Mouse (Mus musculus): Measurements from ENCODE around the gene 1810046K07Rik.
A peak's percentile ranks its signal among the peaks of the same experiment; 100 is the strongest.

1810046K07Rik gene

DNA sequence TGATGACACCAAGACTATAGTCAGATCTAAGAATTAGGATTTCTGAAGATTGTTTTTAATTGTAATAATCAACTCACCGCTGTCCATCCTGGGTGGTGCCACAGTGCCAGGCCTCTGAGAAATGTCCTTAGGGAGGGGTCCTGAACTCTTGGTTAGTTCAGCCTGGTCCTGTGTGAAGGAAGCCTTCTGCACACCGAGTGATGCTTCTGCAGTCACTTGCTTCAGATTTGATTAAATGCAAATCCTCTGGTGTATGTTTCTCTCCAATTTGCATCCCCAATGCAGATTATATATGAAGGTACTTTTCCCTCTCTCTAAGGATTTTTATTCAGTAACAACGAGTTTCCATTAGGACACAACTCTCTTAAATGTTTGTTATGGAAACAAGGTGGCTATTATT, at the start of gene 1810046K07Rik:
Gene 1810046K07Rik, minus strand, starts transcription at position 187 of the 400 bp plus-strand sequence.
- DNase-seq (ENCODE audit: low read depth in 2 of 2, low spot score in 2 of 2): no peak

DNA sequence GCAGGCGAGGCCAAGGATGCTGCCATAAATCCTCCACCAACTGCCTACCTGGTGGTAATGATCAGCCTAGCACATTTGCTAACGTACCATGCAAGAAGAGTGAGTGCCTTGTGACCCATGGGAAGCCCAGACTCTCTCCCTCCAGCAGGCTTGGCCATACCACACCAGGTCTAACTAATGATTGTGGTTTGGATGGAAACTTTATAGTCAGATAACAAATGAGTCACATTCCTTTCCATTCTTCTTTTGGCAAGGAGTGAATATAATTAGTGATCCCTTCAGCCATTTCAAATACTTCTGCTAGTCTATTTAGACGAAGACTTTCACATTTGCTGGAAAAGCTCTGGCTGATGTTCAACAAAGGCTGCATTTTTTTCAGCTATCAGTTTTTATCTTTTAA, 40.8 kb upstream of the 1810046K07Rik start:
- DNase-seq (ENCODE audit: low read depth in 2 of 2, low spot score in 2 of 2): no peak

DNA sequence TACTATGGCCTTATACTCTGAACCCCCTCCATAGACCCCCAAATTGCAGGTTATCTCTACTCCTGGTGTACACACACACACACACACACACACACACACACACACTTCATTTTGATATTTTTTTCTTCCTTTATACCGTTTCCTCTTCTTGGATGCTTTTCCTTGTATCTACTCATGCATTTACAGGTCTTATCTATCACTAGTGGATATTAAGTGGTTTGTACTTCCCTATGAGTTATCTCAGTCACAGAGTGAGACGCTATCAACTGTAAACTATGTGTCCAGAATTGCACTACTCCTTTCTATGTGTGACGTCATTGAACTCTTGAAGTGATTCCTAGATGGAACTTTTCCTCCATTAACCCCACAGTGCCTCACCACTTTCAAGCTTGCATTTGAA, 38.4 kb upstream of the 1810046K07Rik start:
- no peak for DNase-seq (ENCODE audit: low read depth in 2 of 2, low spot score in 2 of 2)

DNA sequence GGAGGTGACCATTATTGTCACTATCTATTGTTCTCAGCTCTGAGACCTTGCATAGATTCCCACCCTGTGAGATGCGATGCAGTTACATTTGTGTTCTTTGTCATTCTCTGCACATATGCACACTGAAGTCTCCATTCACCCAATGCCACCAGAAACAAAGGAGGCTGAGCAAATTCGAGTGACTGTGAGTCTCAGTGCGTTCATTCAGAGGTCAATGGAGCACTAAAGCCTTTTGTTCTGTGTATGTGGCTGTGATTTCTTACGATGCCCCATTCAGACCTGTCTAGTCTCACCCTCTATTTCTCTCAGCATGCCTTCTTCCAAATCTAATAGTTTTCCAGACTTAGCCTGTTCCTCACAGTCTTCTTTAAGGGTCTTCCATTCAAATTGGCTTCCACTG, 35.3 kb upstream of the 1810046K07Rik start:
- DNase-seq (ENCODE audit: low read depth in 2 of 2, low spot score in 2 of 2): no peak

DNA sequence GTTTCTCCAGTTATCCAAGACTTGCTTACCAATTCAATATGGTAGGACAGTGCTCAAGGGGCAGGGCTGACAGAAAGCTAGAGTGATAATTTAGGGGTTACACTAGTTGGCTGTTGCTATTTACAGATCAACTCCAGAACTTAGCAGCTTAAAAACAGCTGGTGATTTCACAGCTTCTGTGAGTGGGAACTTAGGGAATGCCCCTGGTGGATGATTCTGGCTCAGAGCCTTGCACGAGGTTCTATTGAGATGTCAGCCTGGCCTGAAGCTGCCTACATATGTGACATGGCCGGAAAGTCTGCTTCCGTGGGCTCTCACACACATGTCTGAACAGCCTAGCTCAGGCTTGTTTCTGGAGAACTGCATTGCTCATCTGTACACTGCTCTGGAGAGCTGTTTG, 24.8 kb upstream of the 1810046K07Rik start:
- DNase-seq (ENCODE audit: low read depth in 2 of 2, low spot score in 2 of 2): no peak

DNA sequence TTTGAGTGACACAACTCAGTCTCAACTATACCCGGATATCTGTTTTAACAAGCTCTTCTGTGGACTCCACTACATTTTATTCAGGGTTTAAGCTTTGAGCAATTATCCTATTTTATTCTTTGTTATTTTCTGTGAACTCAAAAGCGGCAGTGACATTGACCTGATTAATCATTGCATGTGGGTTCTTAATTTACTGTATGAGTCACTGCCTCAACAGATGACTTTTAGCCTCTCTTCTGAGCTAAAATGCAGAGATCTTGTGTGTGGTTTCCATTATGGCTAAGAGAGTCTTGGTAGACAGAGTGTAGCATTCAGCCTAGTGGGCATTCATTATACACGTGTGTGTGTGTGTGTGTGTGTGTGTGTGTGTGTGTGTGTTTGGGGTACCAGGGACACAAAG, 24.2 kb upstream of the 1810046K07Rik start:
- DNase-seq (ENCODE audit: low read depth in 2 of 2, low spot score in 2 of 2): no peak

DNA sequence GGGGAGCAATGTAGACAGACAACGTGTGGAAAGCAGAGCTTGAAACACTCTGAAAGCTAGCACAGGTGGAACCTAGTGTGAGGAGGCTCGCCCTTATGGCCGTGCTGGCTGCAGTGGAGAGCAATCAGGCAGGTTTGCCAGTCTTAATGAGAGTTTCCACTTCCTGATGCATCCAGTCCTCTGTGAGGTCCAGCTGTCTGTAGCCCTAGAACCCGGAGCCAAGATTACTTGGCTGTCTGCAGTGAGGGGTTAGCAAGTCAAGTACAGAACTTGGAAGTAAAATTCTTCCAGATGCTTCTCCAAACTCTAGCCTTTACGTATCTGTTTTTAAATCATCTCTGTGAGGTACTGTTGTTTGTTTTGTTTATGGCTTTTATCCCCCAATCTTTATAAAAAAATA, 20.7 kb upstream of the 1810046K07Rik start:
- no peak for DNase-seq (ENCODE audit: low read depth in 2 of 2, low spot score in 2 of 2)

DNA sequence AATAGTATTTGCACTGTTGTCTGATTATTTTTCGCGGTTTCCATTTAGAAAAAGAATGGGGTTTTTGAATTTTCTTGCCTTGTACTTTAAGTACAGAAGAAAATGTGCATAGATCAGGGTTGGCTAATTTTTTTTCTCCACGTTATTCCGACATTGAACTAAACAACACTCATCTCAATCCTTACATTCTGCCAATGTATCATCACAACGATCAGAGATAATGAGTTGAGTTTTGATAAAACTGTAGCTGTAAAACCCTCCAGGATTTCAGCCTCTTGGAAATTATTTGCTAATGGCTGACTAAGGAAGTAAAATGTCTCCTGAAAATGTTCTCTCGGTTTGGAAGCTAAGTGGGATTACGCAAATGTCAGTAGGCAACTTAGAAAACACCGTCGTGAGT, 17.1 kb upstream of the 1810046K07Rik start:
- DNase-seq (ENCODE audit: low read depth in 2 of 2, low spot score in 2 of 2): no peak

DNA sequence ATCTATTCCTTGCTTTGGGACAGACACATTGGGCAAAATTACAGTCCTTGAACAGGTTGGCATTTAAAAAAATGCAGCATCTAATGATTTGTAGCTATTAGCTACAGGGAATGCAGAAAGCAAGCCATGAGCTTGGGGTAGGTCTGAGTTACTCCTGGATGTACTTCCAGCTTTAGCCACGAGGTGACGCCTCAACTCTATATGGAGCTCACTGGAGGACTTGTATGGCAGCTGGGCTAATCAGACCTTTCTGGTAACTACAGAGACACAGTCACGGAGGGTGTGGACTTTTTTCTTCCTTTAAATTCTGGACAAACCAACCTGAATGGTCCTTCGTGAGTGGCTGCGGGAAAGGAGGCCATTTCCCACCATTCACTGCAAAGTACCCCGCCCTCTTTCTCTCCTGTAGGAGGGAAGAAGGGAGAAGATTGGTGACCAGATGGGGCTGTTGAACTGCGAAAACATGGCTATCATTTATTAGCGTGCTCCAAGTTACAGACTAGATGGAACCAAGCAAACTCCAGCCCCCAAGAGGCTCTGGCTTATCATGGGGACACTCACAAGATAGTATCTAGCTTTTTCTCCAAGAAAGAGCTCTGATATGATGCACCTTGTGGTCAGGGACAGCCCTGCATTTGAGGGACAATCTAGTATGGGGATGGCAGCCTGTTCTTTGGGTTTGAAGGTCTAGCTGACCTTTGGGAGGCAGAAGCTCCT, 6.7 kb upstream of the 1810046K07Rik start:
- peak; percentile 6 to 39 for DNase-seq (ENCODE audit: low read depth in 2 of 2, low spot score in 2 of 2)

DNA sequence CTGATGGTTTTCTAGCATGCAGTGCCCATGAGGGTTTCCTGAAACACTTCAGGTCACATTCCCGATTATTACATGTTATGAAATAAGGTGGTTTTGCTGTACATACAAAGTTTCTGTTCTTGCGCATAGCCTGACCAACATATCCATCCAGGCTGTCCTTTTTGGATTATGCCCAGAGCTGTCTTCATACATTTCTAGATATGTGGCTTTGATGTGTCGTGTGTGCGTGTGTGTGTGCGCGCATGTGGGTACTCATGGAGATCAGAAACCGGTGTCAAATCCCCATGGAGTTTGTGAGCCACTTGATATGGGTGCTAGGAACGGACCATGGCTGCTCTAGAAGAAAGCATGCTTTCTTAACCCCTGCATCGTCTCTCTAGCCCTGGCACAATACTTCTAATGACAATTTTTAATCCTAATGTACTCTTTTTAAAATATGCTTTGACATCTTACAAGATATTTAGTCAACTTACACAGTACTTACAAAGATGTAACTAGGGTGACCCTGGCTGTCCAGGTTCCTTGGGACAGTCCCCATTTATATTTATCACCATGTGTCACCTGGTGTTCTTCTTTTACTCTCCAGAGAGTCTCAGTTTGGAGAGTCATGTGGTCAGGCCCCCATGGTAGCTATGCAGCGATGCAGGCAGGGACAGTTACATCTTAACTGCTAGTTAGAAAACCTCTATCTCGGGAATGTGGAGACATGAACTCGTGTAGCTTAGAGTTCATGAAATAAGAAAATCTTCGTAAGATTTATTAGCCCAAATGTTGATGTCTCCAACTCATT, 2.9 kb upstream of the 1810046K07Rik start:
- DNase-seq (ENCODE audit: low read depth in 2 of 2, low spot score in 2 of 2): no peak

DNA sequence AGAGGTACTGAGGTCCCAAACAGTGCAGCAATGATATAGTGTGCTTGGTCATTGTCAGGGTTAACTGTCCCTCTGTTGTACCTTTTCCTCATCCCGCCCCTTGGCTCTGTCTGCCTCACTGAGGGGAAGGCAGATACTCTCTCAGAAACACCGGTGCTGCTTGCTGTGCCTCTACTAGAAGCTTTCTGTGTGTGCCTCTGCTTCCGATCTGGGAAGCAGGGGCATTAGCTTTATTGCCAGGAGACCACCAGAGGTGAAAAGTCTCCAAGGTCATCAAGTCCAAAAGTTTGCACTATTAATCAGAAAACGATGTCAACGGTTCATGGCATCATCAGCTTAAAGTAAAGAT, 1.2 kb downstream of the 1810046K07Rik start:
- DNase-seq (ENCODE audit: low read depth in 2 of 2, low spot score in 2 of 2): no peak

DNA sequence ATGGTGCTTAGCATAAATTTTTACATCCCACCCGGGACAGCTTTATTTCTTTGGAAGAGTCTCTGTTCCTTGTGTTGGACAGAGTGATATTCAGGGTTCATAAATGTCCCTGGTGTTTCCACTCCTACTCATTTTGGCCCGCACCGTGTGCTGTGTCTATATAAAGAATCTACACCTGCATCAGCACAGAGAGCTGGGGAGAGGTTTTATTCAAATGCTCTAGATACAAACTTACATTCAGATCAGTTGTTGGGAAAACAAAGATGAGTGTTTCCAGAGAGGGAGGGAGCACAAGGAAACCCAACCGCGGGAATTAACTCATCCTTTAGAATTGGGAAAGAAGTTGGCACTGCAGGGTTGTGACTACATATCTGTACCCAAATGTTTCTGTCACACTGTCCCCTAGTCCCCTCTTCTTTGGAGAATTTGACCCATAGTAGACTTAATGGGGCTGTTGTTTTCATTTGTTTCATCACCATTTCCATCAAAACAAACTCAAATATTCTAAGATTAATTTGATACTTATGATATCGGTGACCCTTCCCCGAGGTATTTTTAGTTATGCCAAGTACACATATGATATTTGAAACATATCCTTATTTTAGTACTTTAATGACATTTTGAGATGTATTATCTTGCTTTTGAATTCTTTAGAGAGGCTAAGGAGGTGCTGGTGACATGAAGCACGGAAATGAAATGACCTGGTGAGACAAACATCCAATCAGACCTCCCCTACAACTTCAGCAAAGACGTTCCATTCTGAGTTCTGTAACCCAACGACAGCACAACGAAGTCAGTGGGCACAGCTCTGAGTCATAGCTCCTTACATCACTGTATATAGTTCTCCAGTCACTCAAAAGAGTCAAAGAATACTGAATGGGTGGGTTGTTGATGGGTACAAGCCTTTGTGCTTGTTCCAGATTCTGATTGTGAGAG, 1.8 kb downstream of the 1810046K07Rik start:
- DNase-seq (ENCODE audit: low read depth in 2 of 2, low spot score in 2 of 2): no peak

DNA sequence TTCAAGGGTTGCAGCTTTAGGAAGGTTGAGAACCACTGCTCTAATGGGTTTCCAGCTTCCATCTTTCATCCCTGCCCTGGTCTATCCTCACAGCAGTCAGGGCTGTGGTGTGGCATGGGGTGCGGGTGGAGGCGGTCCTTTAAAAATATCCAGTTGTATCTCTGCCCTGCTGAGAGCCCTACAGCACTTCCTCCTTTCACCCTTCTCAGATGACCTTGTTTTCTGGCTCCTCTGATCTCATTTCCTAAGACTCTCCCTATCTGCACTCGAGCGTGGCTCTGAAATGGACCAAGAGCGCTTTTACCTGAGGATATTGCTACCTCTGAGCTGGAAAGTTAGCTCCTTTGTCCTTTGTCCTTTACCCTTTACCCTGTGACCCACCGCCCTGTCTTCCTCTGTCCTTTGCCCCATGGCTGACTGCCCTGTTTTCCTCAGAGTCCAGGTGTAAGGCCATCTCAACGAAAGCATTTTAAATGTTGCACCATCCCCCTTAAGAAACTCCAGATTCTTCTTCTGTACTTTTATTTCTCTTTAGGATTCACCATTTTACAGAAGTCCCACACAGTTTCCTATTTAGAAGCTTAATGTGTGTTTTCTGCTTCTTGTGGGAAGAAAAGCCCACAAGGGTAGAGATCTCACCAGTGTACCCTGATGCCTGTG, 4.2 kb downstream of the 1810046K07Rik start:
- no peak for DNase-seq (ENCODE audit: low read depth in 2 of 2, low spot score in 2 of 2)

DNA sequence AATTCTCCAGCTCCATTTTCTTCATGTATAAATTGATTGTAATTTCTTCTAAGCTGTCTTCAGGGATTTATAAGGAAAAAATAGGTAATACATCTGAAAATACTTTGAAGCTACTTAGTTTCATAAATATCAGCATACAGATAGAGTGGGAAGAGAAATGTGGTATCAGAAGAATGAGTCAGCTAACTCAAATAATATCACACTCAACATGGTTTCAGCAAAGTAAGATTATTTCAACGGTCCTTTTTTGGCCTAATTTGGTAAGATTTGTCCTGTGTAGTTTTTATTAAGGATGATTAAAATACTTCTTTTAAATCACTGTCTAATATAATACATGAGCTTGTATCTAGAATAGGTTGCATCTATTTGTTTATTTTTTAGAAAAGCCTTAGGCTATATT, 8.6 kb downstream of the 1810046K07Rik start:
- DNase-seq (ENCODE audit: low read depth in 2 of 2, low spot score in 2 of 2): no peak

DNA sequence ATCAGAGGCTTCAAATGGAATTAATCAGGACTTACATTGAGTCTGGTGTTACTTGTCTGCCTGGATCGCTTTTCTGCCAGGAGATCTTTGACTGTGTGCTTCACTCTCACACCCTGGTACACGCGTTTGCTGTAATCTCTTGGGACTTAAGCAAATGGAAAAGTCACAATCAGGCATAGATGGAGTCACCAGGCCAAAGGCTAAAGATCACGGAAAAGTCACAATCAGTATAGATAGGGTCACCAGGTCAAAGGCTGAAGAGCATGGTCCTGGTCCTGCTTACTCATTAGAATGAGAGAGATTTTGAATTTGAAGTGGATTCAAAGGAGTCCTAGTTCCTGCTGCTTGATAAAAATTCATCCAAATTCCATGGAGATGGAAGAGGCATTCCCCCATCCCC, 10.5 kb downstream of the 1810046K07Rik start:
- DNase-seq (ENCODE audit: low read depth in 2 of 2, low spot score in 2 of 2): no peak

DNA sequence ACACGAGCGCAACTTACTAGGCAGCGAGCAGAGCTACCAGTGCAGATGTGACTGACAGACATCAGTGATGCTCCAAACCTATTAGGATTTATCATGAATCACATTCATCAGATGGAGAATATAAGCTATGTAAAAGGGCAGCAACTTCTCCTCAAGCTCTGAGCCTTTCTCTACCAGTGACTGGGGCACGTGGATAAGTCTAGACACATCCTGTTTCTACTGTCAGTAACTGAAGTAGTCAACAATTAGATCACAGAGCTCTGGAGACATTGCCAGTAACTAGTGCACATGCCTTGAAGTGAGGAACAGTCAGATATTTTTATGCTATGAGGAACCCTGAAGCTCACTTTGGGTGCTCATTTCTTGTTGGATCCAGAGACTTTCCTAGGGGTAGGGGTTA, 11.4 kb downstream of the 1810046K07Rik start:
- DNase-seq (ENCODE audit: low read depth in 2 of 2, low spot score in 2 of 2): no peak

DNA sequence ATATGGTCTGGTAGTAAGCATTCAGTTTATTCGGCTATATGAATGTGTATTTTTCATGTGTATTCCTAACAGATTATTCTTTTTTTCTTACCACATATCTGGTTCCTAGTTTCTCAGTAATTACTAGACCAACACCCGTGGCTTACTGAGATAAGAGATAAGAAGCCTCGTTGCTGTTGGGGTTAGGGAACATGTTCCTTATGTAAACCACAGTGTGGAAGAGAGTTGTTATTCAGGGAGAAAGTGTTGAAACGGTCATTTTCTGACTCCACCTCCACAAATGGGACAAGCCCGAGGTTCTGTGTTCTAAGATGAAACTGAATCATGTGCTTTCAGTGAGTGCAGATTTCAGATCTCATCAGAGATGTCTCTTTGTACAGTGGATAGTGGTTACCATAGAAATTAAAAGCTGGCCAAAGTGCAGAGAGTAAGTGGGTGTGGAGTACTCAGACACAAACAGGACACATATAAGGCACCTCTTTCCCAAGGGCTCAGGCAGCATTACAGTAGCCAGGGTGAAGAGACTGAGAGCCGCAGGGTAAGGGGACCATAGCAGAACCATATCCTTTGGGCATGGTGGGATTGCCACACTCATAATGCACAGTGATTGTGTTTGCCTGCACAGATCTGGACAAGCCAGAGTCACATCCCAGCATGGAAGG, 13.2 kb downstream of the 1810046K07Rik start:
- DNase-seq (ENCODE audit: low read depth in 2 of 2, low spot score in 2 of 2): no peak

DNA sequence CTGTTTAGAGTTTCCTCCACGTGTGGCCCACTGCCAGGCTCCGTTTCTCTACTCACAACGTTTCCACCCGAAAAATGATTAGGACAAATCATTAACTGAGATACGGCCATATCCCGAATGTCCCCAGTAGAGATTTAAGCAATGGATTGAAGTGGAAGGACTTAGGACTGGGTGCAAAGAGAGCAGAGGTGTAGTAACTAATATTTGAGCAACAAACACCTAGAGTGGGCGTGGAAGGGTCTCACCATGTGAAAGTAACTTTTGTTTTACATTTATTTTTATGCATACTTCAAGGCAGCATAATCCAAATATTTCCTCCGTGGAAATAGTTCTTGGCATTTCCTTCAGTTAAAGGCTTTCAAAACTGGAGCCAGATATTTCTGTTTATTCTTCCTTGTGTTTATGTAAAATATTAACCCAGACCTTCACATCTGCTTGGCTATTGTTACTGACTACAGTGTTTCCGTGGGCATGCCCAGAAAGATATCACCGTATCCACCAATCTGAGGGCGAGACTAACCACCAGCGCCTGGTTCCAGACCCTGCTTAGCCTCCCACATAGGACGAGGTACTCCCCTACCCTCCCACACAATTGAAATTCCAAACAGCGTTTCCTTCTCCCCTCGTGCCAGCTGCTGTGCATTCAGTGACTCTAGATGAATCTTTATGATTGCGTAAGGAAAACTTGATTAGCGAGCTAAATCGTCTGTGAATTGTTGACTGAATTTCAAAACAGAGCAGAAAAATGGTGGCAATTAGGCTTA, 16.0 kb downstream of the 1810046K07Rik start:
- no peak for DNase-seq (ENCODE audit: low read depth in 2 of 2, low spot score in 2 of 2)

DNA sequence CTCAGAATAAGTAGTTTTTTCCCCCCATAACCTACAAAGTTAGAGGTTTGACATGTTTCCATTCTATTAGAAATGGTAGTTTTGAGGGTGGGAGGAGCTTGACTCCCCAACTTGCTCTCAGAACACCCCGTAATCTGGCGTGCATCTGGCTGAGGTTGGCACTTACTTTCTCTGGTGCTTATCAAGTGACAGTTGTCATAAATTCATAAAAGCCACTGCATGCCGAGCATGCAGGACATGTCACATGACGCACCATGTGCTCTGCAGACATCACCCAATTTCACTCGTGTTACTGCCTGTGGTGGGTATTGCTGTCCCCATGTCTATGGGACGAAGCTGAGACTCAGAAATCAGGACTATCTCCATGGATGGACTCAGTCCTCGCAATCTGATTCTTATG, 18.2 kb downstream of the 1810046K07Rik start:
- no peak for DNase-seq (ENCODE audit: low read depth in 2 of 2, low spot score in 2 of 2)

DNA sequence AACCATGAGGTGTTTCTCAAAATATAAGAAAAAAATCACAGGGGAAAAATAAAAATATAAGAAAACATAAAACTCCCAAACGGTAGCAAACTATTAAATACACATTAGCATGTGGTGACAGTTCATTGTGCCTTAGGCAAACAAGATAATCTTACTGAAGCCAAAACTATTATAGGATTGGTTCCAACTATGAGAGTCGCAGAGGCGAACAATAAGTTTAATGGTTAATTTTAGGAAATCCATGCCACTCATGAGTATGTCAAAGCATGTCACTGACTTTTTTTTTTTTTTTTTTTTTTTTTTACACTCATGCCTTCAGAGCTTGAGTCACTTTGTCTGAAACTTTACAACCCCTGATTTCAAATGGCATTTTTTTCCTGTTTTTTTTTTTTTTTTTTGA, 22.4 kb downstream of the 1810046K07Rik start:
- DNase-seq (ENCODE audit: low read depth in 2 of 2, low spot score in 2 of 2): no peak
